Mouse (Mus musculus) ES-E14 (cell line): ENCODE measurements around the gene Trpv2.

Experiments used
- CHD2 ChIP-seq: IDR thresholded peaks from 2 replicates; pipeline ENCODE4 v1.6.1; 2014; ENCODE audit warnings: mild to moderate bottlenecking, low read depth, low read length, inconsistent platforms
- MAFK ChIP-seq: IDR thresholded peaks from 2 replicates; pipeline ENCODE4 v1.6.1; 2014; ENCODE audit warnings: mild to moderate bottlenecking, low read depth, low read length, inconsistent platforms; ENCODE audit not compliant: insufficient read depth
- ZC3H11A ChIP-seq: IDR thresholded peaks from 2 replicates; pipeline ENCODE4 v1.6.1; 2012; ENCODE audit warnings: low read depth, mild to moderate bottlenecking, inconsistent platforms, low read length, borderline replicate concordance

GRCm38 (mm10) chr11:62558152-62558551 lies 16.1 kb upstream of the Trpv2 start:
- TF ChIP-seq MAFK = no peak
- no peak for TF ChIP-seq CHD2
- no peak for TF ChIP-seq ZC3H11A
